Mouse (Mus musculus): Measurements from ENCODE around the gene Zbtb5. TPM values are rescaled to one million over a fixed set of nuclear protein-coding genes. Genes with fewer than 3 reads are reported as not detected.
"Not testable (repeated sequence)": the region's sequence is repeated elsewhere in the genome, so short reads cannot be mapped to it uniquely, and the experiment has no call there.

Gene Zbtb5
- total RNA-seq, 2 experiments from 2014 or later: 5.6 to 9.0 TPM

DNA sequence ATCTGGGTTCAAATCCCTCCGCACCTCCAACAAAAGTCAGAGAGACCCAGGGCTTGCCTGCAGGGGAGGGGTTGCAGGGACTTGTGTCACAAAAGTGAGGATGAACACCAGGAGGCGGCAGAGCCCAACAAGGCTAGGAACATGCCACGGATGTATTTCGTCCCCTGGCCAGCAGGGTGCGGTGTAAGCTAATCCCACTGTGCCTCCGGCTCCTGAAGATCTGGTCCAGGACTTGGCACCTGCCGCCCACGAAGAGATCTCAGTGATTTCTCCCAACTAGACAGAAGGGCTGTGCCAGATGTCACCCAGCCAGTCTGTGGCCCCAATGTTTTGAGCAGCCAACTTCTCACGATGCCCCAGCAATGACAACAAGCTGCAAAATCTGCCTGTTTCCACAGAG lies 38.8 kb downstream of the Zbtb5 start:
- peak; percentile 95 for ATAC-seq (ENCODE audit: poor library complexity, severe bottlenecking)

DNA sequence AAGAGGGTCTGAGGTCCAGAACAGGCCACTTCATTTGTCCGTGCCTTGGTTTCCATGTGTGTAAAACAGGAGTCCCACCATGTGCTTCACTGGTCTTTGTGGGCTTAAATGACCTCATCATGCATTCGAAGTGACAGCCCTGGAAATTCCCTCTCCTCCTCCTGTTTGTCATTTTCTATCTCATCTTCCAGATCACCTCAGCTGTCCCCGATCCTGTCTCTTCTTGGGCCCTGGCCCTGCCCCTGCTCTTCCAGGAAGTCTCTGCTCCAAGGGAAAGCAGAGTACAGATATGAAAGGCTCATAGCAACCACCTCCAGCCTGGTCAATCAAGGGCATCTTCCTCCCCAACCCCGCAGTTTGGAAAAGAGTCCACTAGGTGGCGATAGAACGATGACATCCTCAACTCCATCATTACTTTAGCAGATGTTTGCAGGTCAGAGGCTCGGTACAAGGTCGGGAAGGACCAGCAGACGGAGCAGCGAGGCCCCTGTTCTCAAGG lies 41.6 kb downstream of the Zbtb5 start:
- ATAC-seq (ENCODE audit: poor library complexity, severe bottlenecking): peak; percentile 58; the same call in 1 of the 2 replicates

DNA sequence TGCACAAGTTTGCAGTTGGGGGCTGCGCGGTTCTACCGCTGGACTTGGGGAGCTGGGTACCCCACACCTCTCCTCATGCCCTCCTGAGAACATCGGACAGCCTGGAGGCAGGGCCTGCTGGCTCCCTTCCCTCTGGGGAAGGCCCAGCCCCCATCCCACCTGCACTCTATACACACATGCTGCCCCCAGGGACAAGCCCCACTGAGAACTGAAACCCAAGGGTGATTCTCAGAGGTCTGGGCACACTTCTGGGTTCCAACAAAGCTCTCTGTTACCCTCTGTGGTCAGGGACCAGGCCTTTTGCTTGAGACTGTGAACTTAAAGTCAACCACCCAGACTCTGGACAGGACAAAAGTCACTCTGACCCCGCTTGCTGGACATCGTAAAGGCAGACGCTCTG lies 42.2 kb downstream of the Zbtb5 start:
- no peak for ATAC-seq (ENCODE audit: poor library complexity, severe bottlenecking)

DNA sequence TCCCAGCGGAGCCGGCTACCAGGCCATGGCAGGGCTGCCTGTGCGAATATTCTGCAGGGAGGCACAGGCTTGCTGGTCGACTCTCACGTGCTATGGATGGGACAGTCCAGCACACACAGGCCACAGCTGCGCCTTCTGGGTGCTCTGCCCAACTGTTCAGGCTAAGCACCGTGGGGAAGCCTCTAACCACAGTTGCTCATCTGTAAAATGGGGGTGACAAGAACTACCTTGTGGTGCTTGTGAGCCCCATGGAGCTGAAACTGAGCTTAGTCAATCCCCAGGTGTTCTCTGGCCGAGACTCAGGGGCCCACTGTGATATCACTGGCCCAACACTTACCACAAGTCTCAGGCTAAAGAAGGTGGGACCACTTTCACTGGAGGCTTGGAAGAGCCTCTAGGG lies 44.8 kb downstream of the Zbtb5 start:
- ATAC-seq (ENCODE audit: poor library complexity, severe bottlenecking): no peak

DNA sequence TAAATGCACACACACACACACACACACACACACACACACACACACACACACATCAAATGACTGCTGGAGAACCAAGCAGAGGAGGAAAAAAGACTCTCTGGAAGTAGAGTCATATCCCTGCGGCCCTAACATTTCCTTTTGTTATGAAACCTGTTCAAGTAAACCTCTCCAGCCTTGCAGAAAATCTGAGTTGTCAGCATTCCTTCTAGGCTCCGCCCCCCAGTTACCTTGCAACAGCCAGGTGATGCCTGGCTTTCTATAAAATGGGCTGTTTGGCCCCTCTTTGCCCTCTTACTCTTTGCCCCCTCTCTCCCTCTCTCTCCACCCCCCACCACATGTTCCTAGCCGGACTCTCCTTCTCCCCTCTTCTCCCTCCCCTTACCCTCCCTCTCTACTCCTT lies 46.5 kb downstream of the Zbtb5 start:
- no peak for ATAC-seq (ENCODE audit: poor library complexity, severe bottlenecking)

DNA sequence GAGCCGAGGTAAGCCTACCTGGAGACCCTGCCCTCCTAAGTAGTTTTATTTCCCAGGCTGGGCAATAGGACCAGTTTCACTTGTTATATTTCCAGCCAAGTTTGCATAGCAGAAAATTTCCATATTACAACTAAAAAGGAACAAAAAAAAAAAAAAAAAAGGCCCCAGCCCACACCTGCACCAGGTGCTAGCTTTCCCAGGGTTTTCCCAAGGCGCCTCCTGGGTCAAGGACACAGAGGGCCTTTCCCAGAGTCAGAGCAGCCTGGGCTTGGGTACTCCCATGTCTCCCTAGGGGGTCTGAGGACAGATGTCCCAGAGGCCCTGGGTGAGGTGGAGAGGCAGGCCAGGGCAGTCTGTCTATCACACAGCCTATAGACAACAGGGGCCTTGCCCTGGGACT lies 47.0 kb downstream of the Zbtb5 start:
- no peak for ATAC-seq (ENCODE audit: poor library complexity, severe bottlenecking)

DNA sequence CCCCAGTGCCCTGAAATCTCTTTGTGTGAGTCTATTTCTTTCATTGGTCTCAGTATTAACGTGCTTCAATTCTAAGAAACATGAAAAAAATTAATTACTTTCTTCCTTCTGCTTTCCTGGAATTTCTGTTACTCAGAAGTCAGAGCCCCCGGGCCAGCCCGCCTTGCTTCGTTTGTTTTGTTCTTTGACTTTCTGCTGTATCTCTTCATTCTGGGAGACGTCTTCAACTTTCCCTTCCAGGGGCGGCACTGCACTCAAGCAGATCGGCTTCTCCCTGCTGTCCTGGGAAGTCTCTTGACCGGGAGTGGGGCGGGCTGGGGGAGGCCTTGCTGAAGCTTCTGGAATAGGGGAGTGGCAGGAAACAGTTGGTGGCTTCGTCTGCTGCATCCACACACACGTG lies 49.1 kb downstream of the Zbtb5 start:
- ATAC-seq (ENCODE audit: poor library complexity, severe bottlenecking): no peak

DNA sequence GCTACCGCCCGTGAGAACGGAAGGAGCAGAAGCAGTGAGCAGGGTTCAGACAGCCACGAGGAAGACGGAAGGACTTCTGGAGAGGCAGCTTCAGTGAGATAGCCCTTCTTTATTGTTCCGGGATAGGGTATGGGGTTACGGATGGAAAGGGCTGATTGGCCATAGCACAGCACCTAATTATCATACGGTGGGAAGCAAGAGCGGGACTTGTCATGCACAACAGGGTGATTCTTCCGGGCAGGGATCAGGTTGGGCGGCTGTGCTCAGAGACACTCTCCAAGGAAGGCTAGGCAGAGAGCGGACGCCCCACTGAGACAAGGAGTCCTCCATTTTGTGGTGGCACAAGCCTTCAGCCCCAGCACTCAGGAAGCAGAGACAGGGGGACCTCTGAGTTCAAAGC lies 53.0 kb downstream of the Zbtb5 start:
- no peak for ATAC-seq (ENCODE audit: poor library complexity, severe bottlenecking)

DNA sequence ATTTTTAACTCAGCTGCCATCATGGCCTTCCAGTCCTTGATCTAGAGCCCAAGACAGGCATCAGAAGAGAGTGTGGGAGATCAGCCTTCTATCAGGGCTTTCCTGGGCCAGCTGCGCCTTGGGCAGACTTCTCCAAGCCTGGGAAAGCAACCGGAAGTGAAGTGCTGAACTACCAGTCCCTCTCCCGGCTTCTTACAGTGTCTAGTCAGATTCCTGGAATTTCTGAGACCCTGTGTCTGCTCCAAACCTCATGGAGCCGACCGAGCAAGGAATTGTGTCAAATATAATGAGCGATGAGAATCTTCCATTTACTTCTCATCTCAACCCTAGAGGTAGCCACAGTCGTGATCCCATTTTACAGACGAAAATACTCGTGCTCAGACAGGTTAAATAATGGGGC lies 53.4 kb downstream of the Zbtb5 start:
- no peak for ATAC-seq (ENCODE audit: poor library complexity, severe bottlenecking)

DNA sequence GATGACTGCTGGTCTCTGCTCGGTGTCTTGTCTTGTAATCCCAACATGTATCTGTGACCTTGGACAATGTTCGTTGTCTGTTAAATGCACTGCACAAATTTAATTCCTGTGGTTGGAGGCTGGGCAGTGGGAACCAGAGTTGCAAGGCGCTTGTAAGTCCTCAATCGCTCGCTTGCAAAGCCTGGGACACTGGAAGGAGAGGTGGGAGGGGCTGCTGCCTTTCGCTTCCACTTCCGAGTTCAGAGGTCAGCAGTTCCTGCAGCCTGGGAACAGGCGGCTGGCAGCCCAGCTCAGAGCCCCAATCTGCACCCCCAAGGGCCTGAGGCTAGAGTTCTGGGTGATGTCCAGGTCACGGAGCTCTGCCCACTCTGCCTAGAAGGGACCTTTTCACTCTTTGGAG lies 59.2 kb downstream of the Zbtb5 start:
- no peak for ATAC-seq (ENCODE audit: poor library complexity, severe bottlenecking)

DNA sequence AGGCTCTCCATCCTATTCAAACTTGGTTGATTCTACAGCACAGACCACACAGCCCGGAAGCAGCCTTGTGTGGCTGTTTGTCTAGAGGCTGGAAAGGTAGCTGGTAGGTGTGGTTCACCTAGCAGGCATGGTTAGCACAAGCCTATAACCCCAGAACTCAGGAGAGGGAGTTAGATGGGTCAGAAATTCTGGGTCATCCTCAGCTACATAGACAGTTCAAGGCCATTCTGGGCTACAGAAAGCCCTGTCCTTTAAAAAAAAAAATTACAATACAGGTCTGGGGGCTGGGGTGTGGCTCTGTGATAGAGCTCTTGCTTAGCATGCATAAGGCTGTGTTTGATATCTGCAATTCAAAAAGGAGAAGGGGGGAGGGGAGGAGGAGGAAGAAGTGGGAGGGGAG lies 63.9 kb downstream of the Zbtb5 start:
- no peak for ATAC-seq (ENCODE audit: poor library complexity, severe bottlenecking)

DNA sequence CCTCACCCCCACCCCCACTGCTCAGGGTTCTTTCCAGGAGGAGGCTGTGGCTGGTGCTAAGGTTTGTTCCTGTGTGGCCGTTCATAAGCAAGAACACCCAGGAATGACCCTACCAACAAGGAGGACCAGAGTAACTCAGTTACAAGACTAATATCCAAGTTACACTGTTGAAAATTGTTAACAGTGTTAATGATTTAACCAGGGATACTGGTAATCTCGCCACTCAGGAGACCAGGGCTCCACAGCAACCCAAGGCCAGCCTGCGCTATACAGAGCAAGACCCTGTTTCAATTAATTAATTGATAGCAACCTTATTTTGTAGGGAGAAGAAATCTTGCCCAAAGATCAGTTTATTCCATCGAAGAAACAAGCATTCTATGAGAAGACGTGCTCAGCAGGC lies 64.7 kb downstream of the Zbtb5 start:
- ATAC-seq (ENCODE audit: poor library complexity, severe bottlenecking): no peak

DNA sequence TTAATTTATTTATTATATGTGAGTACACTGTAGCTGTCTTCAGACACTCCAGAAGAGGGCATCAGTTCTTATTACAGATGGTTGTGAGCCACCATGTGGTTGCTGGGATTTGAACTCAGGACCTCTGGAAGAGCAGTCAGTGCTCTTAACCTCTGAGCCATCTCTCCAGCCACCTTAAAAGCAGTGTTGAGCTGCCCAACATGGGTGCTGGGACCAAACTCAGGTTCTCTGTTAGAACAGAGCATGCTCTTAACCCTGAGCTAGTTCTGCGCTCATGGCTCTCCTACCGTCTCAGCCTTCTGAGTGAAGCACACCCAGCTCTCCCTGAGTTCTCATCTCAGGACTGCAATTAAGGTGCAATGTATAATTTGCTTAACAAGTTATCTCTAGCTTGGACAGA lies 66.1 kb downstream of the Zbtb5 start:
- not testable (repeated sequence) for ATAC-seq (ENCODE audit: poor library complexity, severe bottlenecking)

DNA sequence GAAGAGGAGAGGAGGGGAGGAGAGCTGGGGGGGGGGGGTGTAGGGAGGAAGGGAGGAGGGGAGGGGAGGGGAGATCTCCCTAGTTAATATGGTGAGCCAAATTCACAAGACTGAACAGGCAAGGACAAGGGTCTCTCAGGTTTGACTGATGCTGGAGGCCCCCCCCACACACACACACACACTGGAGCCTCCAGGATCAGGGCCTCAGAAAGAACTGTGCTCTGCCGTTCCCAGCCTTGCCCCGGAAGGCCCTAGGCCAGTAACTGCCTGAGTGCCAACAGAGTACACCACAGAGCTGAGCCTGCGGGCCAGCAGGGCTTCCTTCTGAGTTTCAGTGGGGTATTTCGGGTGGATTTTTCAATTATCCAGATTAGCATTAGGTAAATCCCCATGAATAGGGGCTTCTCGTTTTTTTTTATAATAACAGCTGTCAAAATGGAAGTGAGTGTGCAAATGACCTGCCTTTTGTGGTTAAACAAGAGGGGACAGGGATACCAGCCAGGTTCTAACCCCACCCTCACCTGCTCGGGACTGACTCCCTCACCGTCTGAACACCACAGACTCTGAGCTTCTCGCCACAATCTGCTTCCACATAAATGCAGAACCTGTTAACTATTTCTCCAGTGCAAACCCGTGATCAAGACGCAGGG lies 67.7 kb downstream of the Zbtb5 start:
- no peak for ATAC-seq (ENCODE audit: poor library complexity, severe bottlenecking)

DNA sequence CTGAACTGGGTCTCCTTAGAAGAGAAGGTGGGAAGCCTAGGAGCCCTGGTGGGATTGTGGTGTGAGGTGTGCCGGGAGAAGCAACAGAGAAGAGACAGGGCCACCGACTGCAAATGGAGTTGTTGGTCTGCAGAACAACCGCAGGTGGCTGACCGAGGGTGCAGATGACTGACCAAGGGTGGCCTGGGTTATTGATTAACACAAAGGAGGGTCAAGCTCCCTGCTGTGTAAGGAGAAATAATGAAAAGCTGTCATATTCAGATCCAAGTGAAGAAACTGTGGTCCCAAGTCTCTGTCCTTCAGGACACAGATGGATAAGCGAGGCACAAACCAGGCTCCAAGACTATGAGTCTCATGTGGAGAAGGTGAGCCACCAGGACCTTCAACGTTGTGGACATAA lies 68.7 kb downstream of the Zbtb5 start:
- no peak for ATAC-seq (ENCODE audit: poor library complexity, severe bottlenecking)

DNA sequence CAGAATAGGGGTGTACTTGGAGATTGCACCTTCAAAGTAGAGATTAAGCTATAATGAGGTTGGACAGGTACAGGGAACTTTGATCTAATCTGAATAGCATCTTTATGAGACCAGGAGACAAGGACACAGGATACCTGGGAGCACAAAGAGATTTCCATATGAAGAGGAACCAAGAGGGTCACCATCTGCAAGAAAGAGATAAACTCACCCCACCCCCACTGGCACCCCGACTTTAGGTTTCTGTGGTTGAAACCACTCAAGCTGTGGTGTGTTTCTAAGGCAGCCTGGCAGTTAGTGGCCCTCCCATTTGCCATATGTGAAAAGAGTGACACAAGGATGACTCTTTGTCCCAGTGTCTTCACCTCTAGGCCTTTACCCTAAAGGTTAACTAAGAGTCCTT lies 70.0 kb downstream of the Zbtb5 start:
- ATAC-seq (ENCODE audit: poor library complexity, severe bottlenecking): no peak

Other genes starting within 250 kb of the Zbtb5 start
- 6.5 and 7.0 TPM in 2 replicates for gene Grhpr, start 31.0 kb downstream of the Zbtb5 start, total RNA-seq (2015)
- gene Grhpr, start 31.0 kb downstream of the Zbtb5 start, total RNA-seq (2017): 2.7 and 2.8 TPM in 2 replicates
- gene Polr1e, start 6.2 kb upstream of the Zbtb5 start, total RNA-seq (2015): 25.3 and 25.9 TPM in 2 replicates
- 21.0 and 24.3 TPM in 2 replicates for gene Polr1e, start 6.2 kb upstream of the Zbtb5 start, total RNA-seq (2017)
- 3.4 and 4.4 TPM in 2 replicates for gene Fbxo10, start 72.2 kb upstream of the Zbtb5 start, total RNA-seq (2015)
- gene Fbxo10, start 72.2 kb upstream of the Zbtb5 start, total RNA-seq (2017): 4.5 and 5.4 TPM in 2 replicates
- gene Tomm5, start 95.7 kb upstream of the Zbtb5 start, total RNA-seq (2015): 97.0 and 98.6 TPM in 2 replicates
- gene Tomm5, start 95.7 kb upstream of the Zbtb5 start, total RNA-seq (2017): 94.3 and 112 TPM in 2 replicates
- not detected in 2 replicates for gene Frmpd1, start 172.5 kb upstream of the Zbtb5 start, total RNA-seq (2015)
- not detected in 2 replicates for gene Frmpd1, start 172.5 kb upstream of the Zbtb5 start, total RNA-seq (2017)